Mouse (Mus musculus) midbrain, embryonic 10.5 days (tissue): ENCODE results near the gene D10Wsu102e. TPM values are rescaled to one million over a fixed set of nuclear protein-coding genes. Genes with fewer than 3 reads are reported as not detected.
"Not testable (repeated sequence)": the region's sequence is repeated elsewhere in the genome, so short reads cannot be mapped to it uniquely, and the experiment has no call there.

Source experiments
- DNase-seq: peaks from one replicate; pipeline ENCODE4 v3.0.0-alpha.2; 2017; ENCODE audit warnings: low spot score
- H3K27ac ChIP-seq: fragments of 300-500 bp; sonication (generic); replicated peaks from 2 replicates; pipeline ENCODE4 v1.5.1; 2016; ENCODE audit warnings: mild to moderate bottlenecking
- H3K27me3 ChIP-seq: fragments of 300-500 bp; sonication (generic); 2 replicates; pipeline ENCODE4 v1.6.1; 2016; ENCODE audit warnings: low read depth, mild to moderate bottlenecking; ENCODE audit not compliant: poor library complexity, severe bottlenecking
- H3K36me3 ChIP-seq: fragments of 300-500 bp; sonication (generic); 2 replicates; pipeline ENCODE4 v1.6.1; 2016; ENCODE audit warnings: mild to moderate bottlenecking, moderate library complexity
- H3K4me1 ChIP-seq: fragments of 300-500 bp; sonication (generic); 2 replicates; pipeline ENCODE4 v1.6.1; 2016
- H3K4me3 ChIP-seq: fragments of 300-500 bp; sonication (generic); 2 replicates; pipeline ENCODE4 v1.5.1; 2016; ENCODE audit warnings: mild to moderate bottlenecking, moderate library complexity
- H3K9me3 ChIP-seq: fragments of 300-500 bp; sonication (generic); replicated peaks from 2 replicates; pipeline ENCODE4 v1.6.1; 2016; ENCODE audit warnings: mild to moderate bottlenecking
- WGBS: fragments of 180-500 bp; shearing (Covaris S2); methylation state at CpG from one replicate; pipeline ENCODE4 v1.1.7; 2016; 5-methylcytosine and 5-hydroxymethylcytosine counted together
- polyA plus RNA-seq: library from polyadenylated mRNA; unstranded; fragments of >200 nt; fragmentation: Nextera tagmentation; extraction: Ambion mirVana; gene quantifications from 2 replicates; pipeline ENCODE4 v1.2.1, GENCODE M21; 2016

Gene D10Wsu102e
- polyA plus RNA-seq, 1 experiment from 2014 or later, result 1.2 TPM

GRCm38 (mm10) chr10:83380501-83380900 is 20.5 kb downstream of the D10Wsu102e start:
- DNase-seq, result no peak

GRCm38 (mm10) chr10:83382528-83382927 is 22.5 kb downstream of the D10Wsu102e start:
- H3K27ac ChIP-seq, result no peak overlapping the region
- 91% methylated on average over 4 of the region's 4 CpGs for WGBS
- peaks cover 66% of the 10 kb centered on the region for H3K36me3 ChIP-seq
- no peak for DNase-seq
- H3K4me3 ChIP-seq, result no peak overlapping the region
- no peaks in the 10 kb centered on the region for H3K27me3 ChIP-seq
- no peaks in the 10 kb centered on the region; the same call in 1 of the 2 replicates for H3K9me3 ChIP-seq
- H3K4me1 ChIP-seq, result no peaks in the 10 kb centered on the region

More at GRCm38 (mm10) chr10:83380501-83380900, 20.5 kb downstream of the D10Wsu102e start:
- Histone ChIP-seq H3K4me3 (no peak overlapping the region), H3K36me3 (peaks cover 76% of the 10 kb centered on the region), H3K9me3 (no peaks in the 10 kb centered on the region; the same call in 1 of the 2 replicates), H3K27me3 (no peaks in the 10 kb centered on the region), H3K27ac (no peak overlapping the region), H3K4me1 (no peaks in the 10 kb centered on the region)
- WGBS, result 93% methylated on average over 2 of the region's 2 CpGs

- no peaks in the 10 kb centered on the region; the same call in 1 of the 2 replicates for H3K9me3 ChIP-seq
- H3K27me3 ChIP-seq, result no peaks in the 10 kb centered on the region
- no peak overlapping the region for H3K27ac ChIP-seq
- H3K4me1 ChIP-seq, result no peaks in the 10 kb centered on the region
- no peak for DNase-seq
- H3K36me3 ChIP-seq, result peaks cover 62% of the 10 kb centered on the region
- no peak overlapping the region for H3K4me3 ChIP-seq
- 84% methylated on average over 2 of the region's 2 CpGs for WGBS
Observed at GRCm38 (mm10) chr10:83382988-83383387, 23.0 kb downstream of the D10Wsu102e start.

- H3K27me3 ChIP-seq, result no peaks in the 10 kb centered on the region
- no peak overlapping the region for H3K4me3 ChIP-seq
- DNase-seq, result no peak
- WGBS, result 94% methylated on average over 13 of the region's 13 CpGs
- no peaks in the 10 kb centered on the region; the same call in 1 of the 2 replicates for H3K9me3 ChIP-seq
- H3K36me3 ChIP-seq, result peaks cover 53% of the 10 kb centered on the region
- H3K27ac ChIP-seq, result no peak overlapping the region
- H3K4me1 ChIP-seq, result no peaks in the 10 kb centered on the region
Observed at GRCm38 (mm10) chr10:83383863-83384262, 23.8 kb downstream of the D10Wsu102e start.

- H3K9me3 ChIP-seq, result no peaks in the 10 kb centered on the region; the same call in 1 of the 2 replicates
- no peaks in the 10 kb centered on the region for H3K4me1 ChIP-seq
- no peak overlapping the region for H3K4me3 ChIP-seq
- H3K27me3 ChIP-seq, result no peaks in the 10 kb centered on the region
- no peak overlapping the region for H3K27ac ChIP-seq
- 95% methylated on average over 8 of the region's 8 CpGs for WGBS
- peaks cover 45% of the 10 kb centered on the region for H3K36me3 ChIP-seq
- DNase-seq, result no peak
Observed at GRCm38 (mm10) chr10:83384456-83385215, 24.6 kb downstream of the D10Wsu102e start.

GRCm38 (mm10) chr10:83385330-83385910 is 25.4 kb downstream of the D10Wsu102e start:
- Histone ChIP-seq H3K4me3 (no peak overlapping the region), H3K27me3 (no peaks in the 10 kb centered on the region), H3K27ac (no peak overlapping the region), H3K36me3 (peaks cover 37% of the 10 kb centered on the region), H3K9me3 (no peaks in the 10 kb centered on the region; the same call in 1 of the 2 replicates), H3K4me1 (no peaks in the 10 kb centered on the region)
- 95% methylated on average over 7 of the region's 7 CpGs for WGBS
- DNase-seq, result no peak

GRCm38 (mm10) chr10:83397336-83397735 is 37.3 kb downstream of the D10Wsu102e start:
- no peak for DNase-seq
- no peaks in the 10 kb centered on the region for H3K9me3 ChIP-seq
- H3K4me1 ChIP-seq, result no peaks in the 10 kb centered on the region
- no peaks in the 10 kb centered on the region for H3K27me3 ChIP-seq
- H3K4me3 ChIP-seq, result no peak overlapping the region
- no peak overlapping the region for H3K27ac ChIP-seq
- peaks cover 6% of the 10 kb centered on the region for H3K36me3 ChIP-seq
- WGBS, result 92% methylated on average over 2 of the region's 2 CpGs

- not testable (repeated sequence) for H3K27ac ChIP-seq, DNase-seq, H3K4me1 ChIP-seq, H3K4me3 ChIP-seq, H3K27me3 ChIP-seq, H3K9me3 ChIP-seq
- H3K36me3 ChIP-seq, result peaks cover 16% of the 10 kb centered on the region
- WGBS, result 94% methylated on average over 7 of the region's 7 CpGs
Observed at GRCm38 (mm10) chr10:83400896-83401295, 40.9 kb downstream of the D10Wsu102e start.

GRCm38 (mm10) chr10:83405031-83405430 is 45.0 kb downstream of the D10Wsu102e start:
- no peak overlapping the region for H3K4me3 ChIP-seq
- H3K27ac ChIP-seq, result no peak overlapping the region
- peaks cover 18% of the 10 kb centered on the region for H3K9me3 ChIP-seq
- H3K4me1 ChIP-seq, result no peaks in the 10 kb centered on the region
- no peak for DNase-seq
- peaks cover 48% of the 10 kb centered on the region for H3K36me3 ChIP-seq
- no peaks in the 10 kb centered on the region for H3K27me3 ChIP-seq
- WGBS, result 93% methylated on average over 11 of the region's 11 CpGs

GRCm38 (mm10) chr10:83405711-83406110 is 45.7 kb downstream of the D10Wsu102e start:
- 95% methylated on average over 11 of the region's 11 CpGs for WGBS
- DNase-seq, result no peak
- H3K4me3 ChIP-seq, result no peak overlapping the region
- no peak overlapping the region for H3K27ac ChIP-seq
- H3K9me3 ChIP-seq, result peaks cover 19% of the 10 kb centered on the region
- H3K4me1 ChIP-seq, result no peaks in the 10 kb centered on the region
- no peaks in the 10 kb centered on the region for H3K27me3 ChIP-seq
- peaks cover 55% of the 10 kb centered on the region for H3K36me3 ChIP-seq

GRCm38 (mm10) chr10:83407141-83407540 is 47.1 kb downstream of the D10Wsu102e start:
- Histone ChIP-seq H3K9me3 (peaks cover 30% of the 10 kb centered on the region), H3K27ac (no peak overlapping the region), H3K36me3 (peaks cover 69% of the 10 kb centered on the region), H3K4me1 (no peaks in the 10 kb centered on the region), H3K4me3 (no peak overlapping the region), H3K27me3 (no peaks in the 10 kb centered on the region)
- DNase-seq, result no peak
- WGBS, result over 99% methylated on average over 10 of the region's 10 CpGs

GRCm38 (mm10) chr10:83418466-83418865 is 58.4 kb downstream of the D10Wsu102e start:
- not testable (repeated sequence) for H3K4me3 ChIP-seq, H3K27me3 ChIP-seq, H3K27ac ChIP-seq, H3K4me1 ChIP-seq, DNase-seq
- H3K9me3 ChIP-seq, result peaks cover 22% of the 10 kb centered on the region
- 96% methylated on average over 16 of the region's 16 CpGs for WGBS
- H3K36me3 ChIP-seq, result peaks cover 46% of the 10 kb centered on the region

GRCm38 (mm10) chr10:83448582-83448981 is 88.6 kb downstream of the D10Wsu102e start:
- no peak for DNase-seq
- peaks cover 29% of the 10 kb centered on the region for H3K36me3 ChIP-seq
- 91% methylated on average over 7 of the region's 7 CpGs for WGBS
- no peak overlapping the region for H3K4me3 ChIP-seq
- peaks cover 62% of the 10 kb centered on the region for H3K9me3 ChIP-seq
- H3K27ac ChIP-seq, result no peak overlapping the region
- H3K27me3 ChIP-seq, result no peaks in the 10 kb centered on the region
- no peaks in the 10 kb centered on the region for H3K4me1 ChIP-seq
